10 mouse cellular contexts compared by ENCODE assay signal in the genomic region with DNA sequence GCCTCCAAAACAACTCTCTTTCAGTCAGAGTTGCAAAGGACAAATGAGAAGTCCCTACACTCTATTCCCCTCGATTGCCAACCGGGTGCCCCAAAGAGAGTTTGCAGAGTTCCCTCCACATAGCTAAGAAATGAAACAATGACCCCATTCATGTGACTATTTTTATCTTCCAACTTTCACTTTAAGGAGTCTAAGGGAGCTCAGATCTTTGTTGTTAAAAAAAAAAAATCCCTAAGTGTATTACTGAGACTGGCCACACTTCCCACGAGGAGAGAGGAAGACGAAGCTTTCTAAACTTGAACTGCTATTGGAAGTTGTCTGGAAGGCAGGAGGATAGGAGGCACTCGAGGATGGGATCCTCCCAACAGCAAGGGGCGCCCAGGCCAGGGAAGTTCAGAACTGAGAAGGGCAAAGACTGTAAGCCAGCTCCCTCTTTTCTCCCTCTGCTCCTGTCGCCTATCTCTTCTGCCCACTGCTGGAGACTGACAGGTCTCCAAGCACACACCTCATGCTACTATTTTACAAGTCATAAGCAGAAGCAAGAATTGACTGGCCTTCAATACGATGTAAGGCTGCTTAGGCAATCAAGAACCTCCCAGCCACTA. TPM values are rescaled to one million over a fixed set of nuclear protein-coding genes. Genes with fewer than 3 reads are reported as not detected.
DNase-seq lines count a peak whose midpoint lies in the region; ATAC-seq and TF ChIP-seq lines count a peak whose summit lies in the region.
"Had no signal": no experiment of that assay in that cellular context is flagged by ENCODE, and none has a peak within 500 bp of the region (broad histone marks: within the 10 kb centered on the region; RNA-seq: fewer than 3 reads in every experiment).

No protein-coding gene starts in this region.

- H3K9ac ChIP-seq in kidney, postnatal 0 days (ENCODE audit: low read depth, low read length): no peak overlapping the region
- peak overlapping the region; percentile 7; the same call in 1 of the 2 replicates for H3K9ac ChIP-seq in heart, postnatal 0 days (replicated peaks; ENCODE audit: low read depth, low read length)
- H3K9ac ChIP-seq: midbrain, embryonic 15.5 days had no signal

- peaks cover 57% of the 10 kb centered on the region for H3K79me2 ChIP-seq in myocyte (ENCODE audit: control insufficient read depth, insufficient read depth)

- no peak overlapping the region for H3K4me3 ChIP-seq in kidney, postnatal 0 days (replicated peaks; ENCODE audit: low read depth, low read length)
- peak overlapping the region; percentile 33 for H3K4me3 ChIP-seq in bone marrow macrophage, adult 2 months (ENCODE audit: insufficient read depth, low read length)
- H3K4me3 ChIP-seq in heart, postnatal 0 days (ENCODE audit: low read depth, low read length): peak overlapping the region; percentile 31
- H3K4me3 ChIP-seq in myocyte: peak overlapping the region; percentile 39
- H3K4me3 ChIP-seq: midbrain, embryonic 15.5 days had no signal

- H3K36me3 ChIP-seq in kidney, postnatal 0 days (ENCODE audit: insufficient read depth, low read length): no peaks in the 10 kb centered on the region
- H3K36me3 ChIP-seq in heart, postnatal 0 days (replicated peaks; ENCODE audit: control insufficient read depth, insufficient read depth, low read length): peaks cover 11% of the 10 kb centered on the region; the same call in 1 of the 2 replicates
- no peaks in the 10 kb centered on the region for H3K36me3 ChIP-seq in myocyte (ENCODE audit: control insufficient read depth, insufficient read depth)
- H3K36me3 ChIP-seq: midbrain, embryonic 15.5 days had no signal

- no peaks in the 10 kb centered on the region for H3K27me3 ChIP-seq in kidney, postnatal 0 days (ENCODE audit: insufficient read depth, low read length)
- H3K27me3 ChIP-seq in heart, postnatal 0 days (ENCODE audit: control insufficient read depth, insufficient read depth, low read length): peaks cover 22% of the 10 kb centered on the region
- no peaks in the 10 kb centered on the region for H3K27me3 ChIP-seq in myocyte (ENCODE audit: control insufficient read depth, insufficient read depth, insufficient read length)
- H3K27me3 ChIP-seq: Patski had no signal

- H3ac ChIP-seq in myocyte (ENCODE audit: control insufficient read depth, insufficient read length): no peak overlapping the region

- ATAC-seq in kidney, postnatal 0 days (replicated peaks; ENCODE audit: low FRiP score, low read depth): no peak
- no peak for ATAC-seq in heart, postnatal 0 days (ENCODE audit: insufficient read depth, low read depth)
- ATAC-seq: midbrain, embryonic 15.5 days; Patski had no signal

- H3K9me3 ChIP-seq in kidney, postnatal 0 days (replicated peaks; ENCODE audit: low read length): no peaks in the 10 kb centered on the region
- no peaks in the 10 kb centered on the region for H3K9me3 ChIP-seq in heart, postnatal 0 days (replicated peaks; ENCODE audit: control insufficient read depth, low read length)
- H3K9me3 ChIP-seq: midbrain, embryonic 15.5 days had no signal

- TF ChIP-seq CTCF in kidney, postnatal 0 days (IDR thresholded peaks at IDR 0.05; ENCODE audit: low read depth): no peak
- TF ChIP-seq CTCF in bone marrow macrophage, adult 2 months (IDR thresholded peaks at IDR 0.05; ENCODE audit: low read depth, low read length): no peak
- no peak for TF ChIP-seq CTCF in heart, postnatal 0 days (IDR thresholded peaks at IDR 0.05; ENCODE audit: low read depth)

- 40% methylated on average over 8 of the region's 8 CpGs for WGBS in kidney, postnatal 0 days
- WGBS in heart, postnatal 0 days: 31% methylated on average over 8 of the region's 8 CpGs

- H3K4me1 ChIP-seq in kidney, postnatal 0 days (replicated peaks; ENCODE audit: insufficient read depth, low read length): peaks cover 9% of the 10 kb centered on the region; the same call in 1 of the 2 replicates
- peaks cover 68% of the 10 kb centered on the region for H3K4me1 ChIP-seq in bone marrow macrophage, adult 2 months (ENCODE audit: control insufficient read depth, insufficient read depth, low read length)
- peaks cover 3% of the 10 kb centered on the region; the same call in 1 of the 2 replicates for H3K4me1 ChIP-seq in heart, postnatal 0 days (ENCODE audit: control insufficient read depth, insufficient read depth)

- peak overlapping the region; percentile 9 for H3K4me2 ChIP-seq in kidney, postnatal 0 days (ENCODE audit: low read length)
- H3K4me2 ChIP-seq in heart, postnatal 0 days (ENCODE audit: low read depth, low read length): peak overlapping the region; percentile 73
- peak overlapping the region; percentile 85 for H3K4me2 ChIP-seq in myocyte (ENCODE audit: low read depth)
- H3K4me2 ChIP-seq: midbrain, embryonic 15.5 days had no signal

- TF ChIP-seq POLR2A in bone marrow macrophage, adult 2 months (IDR thresholded peaks at IDR 0.05; ENCODE audit: borderline replicate concordance, low read depth, low read length): no peak
- TF ChIP-seq POLR2A in myocyte (IDR thresholded peaks at IDR 0.05; ENCODE audit: insufficient read length, low read depth): no peak

- H3K27ac ChIP-seq in kidney, postnatal 0 days: no peak overlapping the region
- 0 out of 2 replicates have a peak overlapping the region, but pooled peaks have one; percentile 8 for H3K27ac ChIP-seq in bone marrow macrophage, adult 2 months (ENCODE audit: insufficient read depth, low read depth, low read length)
- peak overlapping the region; percentile 69 for H3K27ac ChIP-seq in heart, postnatal 0 days (ENCODE audit: low read depth)
- H3K27ac ChIP-seq: midbrain, embryonic 15.5 days had no signal

- DNase-seq in kidney, postnatal 0 days (ENCODE audit: low spot score): peak; percentile 38
- no peak for DNase-seq in kidney, postnatal 36 days
- no peak for DNase-seq in heart, postnatal 0 days (ENCODE audit: low spot score)
- no peak for DNase-seq in right cerebral cortex, postnatal 4 days
- no peak for DNase-seq in adrenal gland, adult 18-20 months (ENCODE audit: low spot score in 2 of 2)
- DNase-seq: thymus, postnatal 14 days had no signal

- no peak for TF ChIP-seq EP300 in heart, postnatal 0 days (IDR thresholded peaks at IDR 0.05; ENCODE audit: low read depth)

TF ChIP-seq in myocyte, 11 proteins besides CTCF, POLR2A, EP300 and RAD21:
- no peak for TF ChIP-seq MYOD1 (IDR thresholded peaks at IDR 0.05; ENCODE audit: control insufficient read depth in 1 of 3, insufficient read length in 2 of 3, low read depth in 2 of 3)
- no peak for TF ChIP-seq CEBPB (IDR thresholded peaks at IDR 0.05; ENCODE audit: insufficient read depth, poor library complexity, severe bottlenecking)
- no peak for TF ChIP-seq REST (IDR thresholded peaks at IDR 0.05; ENCODE audit: insufficient read depth, insufficient read length)
- TF ChIP-seq POLR2AphosphoS2 (IDR thresholded peaks at IDR 0.05; ENCODE audit: insufficient read length, low read depth): no peak
- TF ChIP-seq E2F4 (IDR thresholded peaks at IDR 0.05; ENCODE audit: insufficient read depth): no peak
- no peak for TF ChIP-seq TCF3 (IDR thresholded peaks at IDR 0.05; ENCODE audit: insufficient read length, low read depth)
- TF ChIP-seq TCF12 (IDR thresholded peaks at IDR 0.05; ENCODE audit: insufficient read depth, poor library complexity, severe bottlenecking): no peak
- TF ChIP-seq MAX (IDR thresholded peaks at IDR 0.05; ENCODE audit: low read depth): no peak
- no peak for TF ChIP-seq MYOG (IDR thresholded peaks at IDR 0.05; ENCODE audit: control insufficient read depth in 1 of 3, insufficient read depth in 1 of 3, insufficient read length in 2 of 3, low read depth in 2 of 3)
- no peak for TF ChIP-seq SRF (IDR thresholded peaks at IDR 0.05; ENCODE audit: control insufficient read depth, insufficient read length, low read depth)
- TF ChIP-seq USF1 (IDR thresholded peaks at IDR 0.05; ENCODE audit: low read depth): no peak
TF ChIP-seq in myocyte: peak in this region for 0.

RNA-seq across cellular contexts. Expression of a gene that starts 3.6 kb away (rescaled TPM):
- 4.8 and 5.0 TPM in 2 replicates for polyA plus RNA-seq in kidney, postnatal 0 days (2015; fragmentation: Nextera tagmentation; extraction: Ambion mirVana)
- 50.9 and 59.0 TPM in 2 replicates for polyA plus RNA-seq in bone marrow macrophage, adult 2 months (2012; ENCODE audit: insufficient read depth, insufficient read length, missing spikeins)
- total RNA-seq in heart, postnatal 0 days (2014; rRNA removed; ENCODE audit: low replicate concordance): 25.4 and 31.6 TPM in 2 replicates
- polyA plus RNA-seq in heart, postnatal 0 days (2015; fragmentation: Nextera tagmentation; extraction: Ambion mirVana): 3.8 and 3.9 TPM in 2 replicates
- 10.7 TPM for polyA plus RNA-seq in myocyte (2012; fragmentation: generic; extraction: Trizol)
- total RNA-seq in adrenal gland, adult 18-20 months (2021): 10 to 100 TPM; 13.2 to 14.3 TPM

RNA-seq across cellular contexts. Expression of a gene that starts 40.1 kb away (rescaled TPM):
- 13.6 and 13.8 TPM in 2 replicates for polyA plus RNA-seq in kidney, postnatal 0 days (2015; fragmentation: Nextera tagmentation; extraction: Ambion mirVana)
- polyA plus RNA-seq in bone marrow macrophage, adult 2 months (2012; ENCODE audit: insufficient read depth, insufficient read length, missing spikeins): not detected in 2 replicates
- total RNA-seq in heart, postnatal 0 days (2014; rRNA removed; ENCODE audit: low replicate concordance): 0.46 and 1.2 TPM in 2 replicates
- 1.2 and 2.0 TPM in 2 replicates for polyA plus RNA-seq in heart, postnatal 0 days (2015; fragmentation: Nextera tagmentation; extraction: Ambion mirVana)
- 5.4 TPM for polyA plus RNA-seq in myocyte (2012; fragmentation: generic; extraction: Trizol)
- total RNA-seq in adrenal gland, adult 18-20 months (2021): 1 to 10 TPM; 5.3 to 7.2 TPM

RNA-seq across cellular contexts. Expression of a gene that starts 45.0 kb away (rescaled TPM):
- 165 and 168 TPM in 2 replicates for polyA plus RNA-seq in kidney, postnatal 0 days (2015; fragmentation: Nextera tagmentation; extraction: Ambion mirVana)
- 13.6 and 15.8 TPM in 2 replicates for polyA plus RNA-seq in bone marrow macrophage, adult 2 months (2012; ENCODE audit: insufficient read depth, insufficient read length, missing spikeins)
- 81.4 and 83.7 TPM in 2 replicates for total RNA-seq in heart, postnatal 0 days (2014; rRNA removed; ENCODE audit: low replicate concordance)
- 249 and 267 TPM in 2 replicates for polyA plus RNA-seq in heart, postnatal 0 days (2015; fragmentation: Nextera tagmentation; extraction: Ambion mirVana)
- 36.2 TPM for polyA plus RNA-seq in myocyte (2012; fragmentation: generic; extraction: Trizol)
- total RNA-seq in adrenal gland, adult 18-20 months (2021): 10 to 100 TPM; 38.7 to 56.5 TPM

Comparison
In these comparisons a context has a peak if more than half of its experiments do, and no peak if none do; other contexts are left out.
1. H3K4me2 ChIP-seq: peak in every context shown above with its lines; median percentile 85 in myocyte; 73 in heart, postnatal 0 days; 9 in kidney, postnatal 0 days.